Mouse (Mus musculus): ENCODE results near the gene Wdr34. TPM values are rescaled to one million over a fixed set of nuclear protein-coding genes. Genes with fewer than 3 reads are reported as not detected.

Gene Wdr34
- polyA plus RNA-seq (2015; fragmentation: Illumina TruSeq; extraction: RNeasy Lipid Tissue Mini Kit (QIAGEN cat#74804); ENCODE audit: insufficient read depth, low replicate concordance), result 0.88 TPM

DNA sequence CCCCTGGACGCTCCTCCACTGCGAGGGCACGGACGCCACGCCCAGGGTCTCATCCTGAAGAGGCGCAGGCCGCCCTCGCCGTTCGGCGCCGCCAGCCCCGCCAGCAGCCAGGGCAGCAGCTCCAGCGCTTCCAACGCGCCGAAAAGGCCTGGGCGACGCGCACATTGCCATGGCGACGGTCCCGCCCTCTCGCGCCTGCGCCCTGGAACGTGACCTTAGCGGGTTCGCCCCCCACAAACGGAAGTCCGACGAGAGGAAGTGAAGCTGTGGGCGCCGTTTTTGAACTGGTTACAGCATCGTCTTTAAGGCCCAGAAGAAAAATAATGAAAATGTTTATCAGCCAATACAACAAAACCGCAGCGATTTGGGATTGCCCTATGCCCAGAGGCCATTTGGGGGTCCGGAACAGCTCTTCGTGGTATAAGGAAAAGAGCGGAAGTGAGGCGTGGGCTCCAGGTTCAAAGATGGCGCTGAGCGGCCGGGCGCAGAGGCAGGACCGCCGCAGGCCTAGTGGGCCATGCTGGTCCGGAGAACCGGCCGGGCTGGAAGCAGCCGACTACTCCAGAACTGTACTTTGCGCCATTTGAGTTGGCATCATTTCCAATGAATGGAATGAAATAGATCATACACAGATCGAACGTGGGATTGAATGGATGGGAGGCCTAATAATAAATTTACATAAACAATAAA lies at the start of gene Wdr34:
TSS of gene Wdr34 (minus strand) at position 183 of the 690 bp plus-strand sequence.

DNA sequence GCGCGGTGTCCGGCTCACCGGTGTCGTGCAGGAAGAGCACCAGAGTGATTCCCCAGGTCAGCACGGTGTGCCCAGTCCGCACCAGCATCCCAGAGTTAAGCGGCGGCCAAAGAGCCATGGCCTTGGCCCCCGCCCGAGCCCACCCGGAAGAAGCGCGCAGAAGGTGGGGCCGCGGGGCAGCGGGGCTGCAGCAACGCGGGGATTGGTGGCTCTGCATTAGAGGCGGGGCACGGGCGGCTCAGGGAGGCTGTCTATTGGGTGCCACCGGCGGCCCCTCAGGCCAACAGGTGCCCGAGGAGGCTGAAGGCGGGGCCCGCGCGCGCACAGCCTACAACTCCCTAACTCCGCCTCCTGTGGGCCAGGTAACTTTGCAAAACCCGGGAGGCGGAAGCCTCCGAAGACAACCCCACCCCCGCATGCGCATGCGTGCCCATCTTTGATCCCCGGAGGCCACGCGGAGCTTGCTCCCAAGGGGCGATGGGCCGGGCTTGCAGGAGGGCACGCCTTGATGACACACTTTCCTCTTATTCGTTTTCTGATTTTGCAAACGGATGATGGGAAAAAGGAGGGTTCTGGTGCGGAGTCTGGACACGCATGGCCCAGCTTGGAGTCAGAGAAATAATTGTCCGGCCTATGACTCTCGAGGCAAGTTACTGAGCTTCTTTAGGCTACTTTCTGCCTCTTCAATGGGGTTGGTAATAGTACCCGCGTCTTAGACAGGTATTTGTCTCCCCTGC lies 45.0 kb upstream of the Wdr34 start, which contains the start of gene Zdhhc12:
TSS of gene Zdhhc12 (minus strand) at position 178 of the 737 bp plus-strand sequence.

DNA sequence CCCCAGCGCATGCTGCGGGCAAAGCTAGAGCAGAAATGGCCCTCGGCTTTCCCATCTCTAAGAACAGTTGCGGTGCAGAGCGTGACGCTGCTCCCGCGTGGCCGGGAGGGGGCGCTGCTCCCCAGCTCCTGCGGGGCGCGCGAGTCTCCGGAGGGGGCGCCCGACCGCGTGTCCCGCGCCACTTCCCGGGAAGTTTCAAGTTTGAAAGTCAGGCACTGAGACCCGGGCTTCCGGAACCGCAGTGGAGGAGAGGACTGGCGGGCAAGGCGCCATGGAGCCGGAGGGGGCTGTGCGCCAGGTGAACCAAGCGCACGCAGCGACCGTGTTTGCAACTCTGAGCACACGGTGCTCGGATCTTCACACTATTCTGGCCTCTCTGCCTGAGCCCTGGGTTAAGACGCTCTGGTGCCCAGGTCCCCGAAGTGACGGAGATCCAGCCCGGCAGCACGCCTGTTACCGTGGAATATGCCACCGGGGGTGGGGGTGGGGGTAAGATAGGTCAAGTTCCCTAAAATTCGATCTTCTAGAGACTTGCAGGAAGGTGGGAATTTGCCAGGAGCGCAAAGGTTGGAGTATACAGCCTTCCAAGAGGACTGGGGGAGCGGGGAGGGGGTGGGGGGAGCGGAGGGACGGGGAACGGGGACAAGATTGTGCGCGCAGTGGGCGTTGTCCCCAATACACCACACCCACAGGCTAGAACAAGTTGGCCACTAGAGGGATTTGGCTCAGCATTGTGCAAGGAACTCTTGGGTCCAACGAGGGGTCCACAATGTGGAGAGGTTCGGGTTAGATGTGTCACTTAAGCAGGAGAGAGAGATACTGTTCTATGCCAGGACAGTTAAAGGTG lies 29.0 kb upstream of the Wdr34 start, which contains the start of gene Pkn3:
TSS of gene Pkn3 (plus strand) at position 183 of the 847 bp plus-strand sequence.

GRCm38 (mm10) chr2:30057223-30057904 lies 8.7 kb upstream of the Wdr34 start, which contains the start of gene Set:
Gene Set, plus strand, starts transcription at chr2:30057378.

Other genes starting within 250 kb of the Wdr34 start
- gene Slc27a4, start 246.2 kb downstream of the Wdr34 start, polyA plus RNA-seq (2015; fragmentation: Illumina TruSeq; extraction: RNeasy Lipid Tissue Mini Kit (QIAGEN cat#74804); ENCODE audit: insufficient read depth, low replicate concordance), result 5.0 TPM
- 21.8 TPM for gene Urm1, start 228.8 kb downstream of the Wdr34 start, polyA plus RNA-seq (2015; fragmentation: Illumina TruSeq; extraction: RNeasy Lipid Tissue Mini Kit (QIAGEN cat#74804); ENCODE audit: insufficient read depth, low replicate concordance)
- gene Cercam, start 179.7 kb downstream of the Wdr34 start, polyA plus RNA-seq (2015; fragmentation: Illumina TruSeq; extraction: RNeasy Lipid Tissue Mini Kit (QIAGEN cat#74804); ENCODE audit: insufficient read depth, low replicate concordance), result 1.9 TPM
- 49.3 TPM for gene Odf2, start 159.7 kb downstream of the Wdr34 start, polyA plus RNA-seq (2015; fragmentation: Illumina TruSeq; extraction: RNeasy Lipid Tissue Mini Kit (QIAGEN cat#74804); ENCODE audit: insufficient read depth, low replicate concordance)
- gene Gle1, start 113.5 kb downstream of the Wdr34 start, polyA plus RNA-seq (2015; fragmentation: Illumina TruSeq; extraction: RNeasy Lipid Tissue Mini Kit (QIAGEN cat#74804); ENCODE audit: insufficient read depth, low replicate concordance), result 47.2 TPM
- 111 TPM for gene Sptan1, start 83.3 kb downstream of the Wdr34 start, polyA plus RNA-seq (2015; fragmentation: Illumina TruSeq; extraction: RNeasy Lipid Tissue Mini Kit (QIAGEN cat#74804); ENCODE audit: insufficient read depth, low replicate concordance)
- 534 TPM for gene Set, start 8.5 kb upstream of the Wdr34 start, polyA plus RNA-seq (2015; fragmentation: Illumina TruSeq; extraction: RNeasy Lipid Tissue Mini Kit (QIAGEN cat#74804); ENCODE audit: insufficient read depth, low replicate concordance)
- 1.2 TPM for gene Pkn3, start 28.8 kb upstream of the Wdr34 start, polyA plus RNA-seq (2015; fragmentation: Illumina TruSeq; extraction: RNeasy Lipid Tissue Mini Kit (QIAGEN cat#74804); ENCODE audit: insufficient read depth, low replicate concordance)
- 4.9 TPM for gene Zdhhc12, start 44.8 kb upstream of the Wdr34 start, polyA plus RNA-seq (2015; fragmentation: Illumina TruSeq; extraction: RNeasy Lipid Tissue Mini Kit (QIAGEN cat#74804); ENCODE audit: insufficient read depth, low replicate concordance)
- 30.0 TPM for gene Zer1, start 75.7 kb upstream of the Wdr34 start, polyA plus RNA-seq (2015; fragmentation: Illumina TruSeq; extraction: RNeasy Lipid Tissue Mini Kit (QIAGEN cat#74804); ENCODE audit: insufficient read depth, low replicate concordance)
- 42.2 TPM for gene Tbc1d13, start 84.9 kb upstream of the Wdr34 start, polyA plus RNA-seq (2015; fragmentation: Illumina TruSeq; extraction: RNeasy Lipid Tissue Mini Kit (QIAGEN cat#74804); ENCODE audit: insufficient read depth, low replicate concordance)
- 1.2 TPM for gene Endog, start 122.6 kb upstream of the Wdr34 start, polyA plus RNA-seq (2015; fragmentation: Illumina TruSeq; extraction: RNeasy Lipid Tissue Mini Kit (QIAGEN cat#74804); ENCODE audit: insufficient read depth, low replicate concordance)
- gene Spout1, start 129.6 kb upstream of the Wdr34 start, polyA plus RNA-seq (2015; fragmentation: Illumina TruSeq; extraction: RNeasy Lipid Tissue Mini Kit (QIAGEN cat#74804); ENCODE audit: insufficient read depth, low replicate concordance), result 8.9 TPM
- gene Kyat1, start 157.0 kb upstream of the Wdr34 start, polyA plus RNA-seq (2015; fragmentation: Illumina TruSeq; extraction: RNeasy Lipid Tissue Mini Kit (QIAGEN cat#74804); ENCODE audit: insufficient read depth, low replicate concordance), result 5.0 TPM
- gene Lrrc8a, start 188.8 kb upstream of the Wdr34 start, polyA plus RNA-seq (2015; fragmentation: Illumina TruSeq; extraction: RNeasy Lipid Tissue Mini Kit (QIAGEN cat#74804); ENCODE audit: insufficient read depth, low replicate concordance), result 9.8 TPM
- 1.5 TPM for gene Gm28035, start 191.7 kb upstream of the Wdr34 start, polyA plus RNA-seq (2015; fragmentation: Illumina TruSeq; extraction: RNeasy Lipid Tissue Mini Kit (QIAGEN cat#74804); ENCODE audit: insufficient read depth, low replicate concordance)
- 27.3 TPM for gene Phyhd1, start 217.3 kb upstream of the Wdr34 start, polyA plus RNA-seq (2015; fragmentation: Illumina TruSeq; extraction: RNeasy Lipid Tissue Mini Kit (QIAGEN cat#74804); ENCODE audit: insufficient read depth, low replicate concordance)
- gene Gm28038, start 232.2 kb upstream of the Wdr34 start, polyA plus RNA-seq (2015; fragmentation: Illumina TruSeq; extraction: RNeasy Lipid Tissue Mini Kit (QIAGEN cat#74804); ENCODE audit: insufficient read depth, low replicate concordance), result not detected
- 8.9 TPM for gene Dolk, start 237.5 kb upstream of the Wdr34 start, polyA plus RNA-seq (2015; fragmentation: Illumina TruSeq; extraction: RNeasy Lipid Tissue Mini Kit (QIAGEN cat#74804); ENCODE audit: insufficient read depth, low replicate concordance)
- 24.6 TPM for gene Nup188, start 237.5 kb upstream of the Wdr34 start, polyA plus RNA-seq (2015; fragmentation: Illumina TruSeq; extraction: RNeasy Lipid Tissue Mini Kit (QIAGEN cat#74804); ENCODE audit: insufficient read depth, low replicate concordance)